Mouse (Mus musculus) MEL (cell line): ENCODE data around the gene Slc5a6. TPM values are rescaled to one million over a fixed set of nuclear protein-coding genes. Genes with fewer than 3 reads are reported as not detected.

Experiments
- DNase-seq: peaks from one replicate; pipeline ENCODE4 v3.0.0; 2011; ENCODE audit warnings: low read depth, low spot score
- H3K27ac ChIP-seq: 2 replicates; pipeline ENCODE4 v1.5.1; 2012; ENCODE audit warnings: low read depth, mild to moderate bottlenecking, control low read depth, low read length, moderate library complexity; ENCODE audit not compliant: control insufficient read depth
- H3K27me3 ChIP-seq, 2 experiments: fragments of 150-350 bp in 1 of 2; sonication (generic) in 1 of 2; 2 replicates each; pipeline ENCODE4 v1.6.1; 2012; ENCODE audit warnings: low read length in 2 of 2, mild to moderate bottlenecking in 2 of 2, improper control_type of control experiment in 1 of 2, moderate library complexity in 1 of 2; ENCODE audit not compliant: insufficient read depth in 2 of 2, control insufficient read depth in 1 of 2
- H3K36me3 ChIP-seq, 2 experiments: 2 replicates each; pipeline ENCODE4 v1.6.1; 2012 to 2014; ENCODE audit warnings: low read length in 2 of 2, improper control_type of control experiment in 1 of 2, inconsistent platforms in 1 of 2, mild to moderate bottlenecking in 1 of 2; ENCODE audit not compliant: insufficient read depth in 2 of 2, control insufficient read depth in 1 of 2
- H3K4me1 ChIP-seq, 2 experiments: fragments of 150-350 bp in 1 of 2; sonication (generic) in 1 of 2; 2 replicates each; pipeline ENCODE4 v1.6.1; 2012; ENCODE audit warnings: low read length in 2 of 2, improper control_type of control experiment in 1 of 2, mild to moderate bottlenecking in 1 of 2; ENCODE audit not compliant: insufficient read depth in 2 of 2, control insufficient read depth in 1 of 2
- H3K4me3 ChIP-seq, 2 experiments: fragments of 150-350 bp in 1 of 2; sonication (generic) in 1 of 2; 2 replicates each; pipeline ENCODE4 v1.5.1; 2012; ENCODE audit warnings: low read depth in 2 of 2, low read length in 2 of 2, mild to moderate bottlenecking in 2 of 2, moderate library complexity in 2 of 2, control low read depth in 1 of 2, improper control_type of control experiment in 1 of 2; ENCODE audit not compliant: control insufficient read depth in 1 of 2, insufficient read depth in 1 of 2
- H3K79me2 ChIP-seq: 2 replicates; pipeline ENCODE4 v1.6.1; 2012; ENCODE audit warnings: mild to moderate bottlenecking, low read length, moderate library complexity; ENCODE audit not compliant: control insufficient read depth, poor library complexity, insufficient read depth
- H3K9ac ChIP-seq: 2 replicates; pipeline ENCODE4 v1.6.1; 2012; ENCODE audit warnings: low read depth, mild to moderate bottlenecking, control low read depth, low read length, moderate library complexity; ENCODE audit not compliant: control insufficient read depth, poor library complexity, severe bottlenecking
- H3K9me3 ChIP-seq: fragments of 150-350 bp; sonication (generic); replicated peaks from 2 replicates; pipeline ENCODE4 v1.6.1; 2012; ENCODE audit warnings: mild to moderate bottlenecking, low read length, improper control_type of control experiment, moderate library complexity; ENCODE audit not compliant: insufficient read depth
- BHLHE40 ChIP-seq: IDR thresholded peaks from 2 replicates; pipeline ENCODE4 v1.6.1; 2012; ENCODE audit warnings: low read depth, mild to moderate bottlenecking, inconsistent platforms, low read length, improper control_type of control experiment, borderline replicate concordance
- CHD1 ChIP-seq: IDR thresholded peaks from 2 replicates; pipeline ENCODE4 v1.6.1; 2012; ENCODE audit warnings: low read depth, mild to moderate bottlenecking, inconsistent platforms, low read length, improper control_type of control experiment
- CHD2 ChIP-seq: IDR thresholded peaks from 2 replicates; pipeline ENCODE4 v1.6.1; 2011; ENCODE audit warnings: low read length, improper control_type of control experiment
- CTCF ChIP-seq, 3 experiments: IDR thresholded peaks in 2 of 3; conservative IDR thresholded peaks in 1 of 3; 2 replicates each; pipeline ENCODE4 v1.5.1; 2011 to 2012; ENCODE audit warnings: low read length in 3 of 3, low read depth in 2 of 3, mild to moderate bottlenecking in 2 of 3, improper control_type of control experiment in 1 of 3, inconsistent platforms in 1 of 3, mixed read lengths in 1 of 3, moderate library complexity in 1 of 3; ENCODE audit not compliant: control insufficient read depth in 1 of 3, insufficient read depth in 1 of 3, poor library complexity in 1 of 3, severe bottlenecking in 1 of 3
- ELF1 ChIP-seq: IDR thresholded peaks from 2 replicates; pipeline ENCODE4 v1.6.1; 2014; ENCODE audit warnings: low read depth, mild to moderate bottlenecking, inconsistent platforms, low read length, improper control_type of control experiment, moderate library complexity
- EP300 ChIP-seq, 2 experiments: IDR thresholded peaks; 2 replicates each; pipeline ENCODE4 v1.6.1; 2011; ENCODE audit warnings: improper control_type of control experiment in 2 of 2, low read length in 2 of 2, low read depth in 1 of 2, mild to moderate bottlenecking in 1 of 2
- ETS1 ChIP-seq: IDR thresholded peaks from 2 replicates; pipeline ENCODE4 v1.6.1; 2012; ENCODE audit warnings: low read depth, mild to moderate bottlenecking, inconsistent platforms, low read length, improper control_type of control experiment, moderate library complexity
- GATA1 ChIP-seq: IDR thresholded peaks from 2 replicates; pipeline ENCODE4 v1.6.1; 2011; ENCODE audit warnings: low read depth, low read length, improper control_type of control experiment
- JUND ChIP-seq: IDR thresholded peaks from 2 replicates; pipeline ENCODE4 v1.6.1; 2011; ENCODE audit warnings: low read depth, mild to moderate bottlenecking, improper control_type of control experiment, low read length
- KAT2A ChIP-seq: conservative IDR thresholded peaks from 2 replicates; pipeline ENCODE4 v1.6.1; 2012; ENCODE audit warnings: low read depth, low read length, improper control_type of control experiment, inconsistent platforms
- MAFK ChIP-seq: IDR thresholded peaks from 2 replicates; pipeline ENCODE4 v1.6.1; 2011; ENCODE audit warnings: low read depth, mild to moderate bottlenecking, low read length, improper control_type of control experiment, borderline replicate concordance
- MAX ChIP-seq: IDR thresholded peaks from 2 replicates; pipeline ENCODE4 v1.6.1; 2011; ENCODE audit warnings: low read length, improper control_type of control experiment
- MXI1 ChIP-seq: IDR thresholded peaks from 2 replicates; pipeline ENCODE4 v1.6.1; 2011; ENCODE audit warnings: mild to moderate bottlenecking, low read depth, low read length, improper control_type of control experiment
- MYC ChIP-seq: IDR thresholded peaks from 2 replicates; pipeline ENCODE4 v1.6.1; 2011; ENCODE audit warnings: low read depth, mild to moderate bottlenecking, low read length, improper control_type of control experiment, moderate library complexity
- NELFE ChIP-seq: IDR thresholded peaks from 2 replicates; pipeline ENCODE4 v1.6.1; 2011; ENCODE audit warnings: low read depth, low read length, improper control_type of control experiment
- NRF1 ChIP-seq: IDR thresholded peaks from 2 replicates; pipeline ENCODE4 v1.6.1; 2014; ENCODE audit warnings: low read depth, mild to moderate bottlenecking, inconsistent platforms, low read length, improper control_type of control experiment, moderate library complexity; ENCODE audit not compliant: poor library complexity, insufficient read depth, severe bottlenecking
- POLR2AphosphoS5 ChIP-seq: IDR thresholded peaks from 2 replicates; pipeline ENCODE4 v1.6.1; 2012; ENCODE audit warnings: low read depth, borderline replicate concordance, mild to moderate bottlenecking, inconsistent platforms, low read length, moderate library complexity, mixed read lengths
- RAD21 ChIP-seq: IDR thresholded peaks from 2 replicates; pipeline ENCODE4 v1.6.1; 2011; ENCODE audit warnings: mild to moderate bottlenecking, low read depth, low read length, improper control_type of control experiment
- SIN3A ChIP-seq: IDR thresholded peaks from 2 replicates; pipeline ENCODE4 v1.6.1; 2012; ENCODE audit warnings: low read length, improper control_type of control experiment, inconsistent platforms
- SMC3 ChIP-seq: IDR thresholded peaks from 2 replicates; pipeline ENCODE4 v1.6.1; 2011; ENCODE audit warnings: low read depth, low read length, improper control_type of control experiment
- TAL1 ChIP-seq: IDR thresholded peaks from 2 replicates; pipeline ENCODE4 v1.6.1; 2012; ENCODE audit warnings: mild to moderate bottlenecking, inconsistent platforms, low read length, moderate library complexity, mixed read lengths
- TCF12 ChIP-seq: IDR thresholded peaks from 2 replicates; pipeline ENCODE4 v1.6.1; 2014; ENCODE audit warnings: low read depth, mild to moderate bottlenecking, inconsistent platforms, low read length, improper control_type of control experiment, moderate library complexity
- UBTF ChIP-seq: IDR thresholded peaks from 2 replicates; pipeline ENCODE4 v1.6.1; 2012; ENCODE audit warnings: low read depth, mild to moderate bottlenecking, inconsistent platforms, low read length, improper control_type of control experiment, moderate library complexity, borderline replicate concordance; ENCODE audit not compliant: insufficient read depth
- ZKSCAN1 ChIP-seq: IDR thresholded peaks from 2 replicates; pipeline ENCODE4 v1.6.1; 2012; ENCODE audit warnings: low read depth, mild to moderate bottlenecking, inconsistent platforms, low read length, improper control_type of control experiment, moderate library complexity
- ZMIZ1 ChIP-seq: IDR thresholded peaks from 2 replicates; pipeline ENCODE4 v1.6.1; 2012; ENCODE audit warnings: low read depth, mild to moderate bottlenecking, inconsistent platforms, low read length, improper control_type of control experiment, moderate library complexity
- polyA plus RNA-seq, 2 experiments: library from polyadenylated mRNA; stranded (reverse) in 1 of 2; unstranded in 1 of 2; fragments of >175 nt in 1 of 2; fragments of >200 nt in 1 of 2; gene quantifications; 2 replicates each; pipeline versions ENCODE4 v1.2.1 to v1.2.4; 2012; ENCODE audit warnings: low replicate concordance in 2 of 2, low read depth in 1 of 2; ENCODE audit not compliant: insufficient read length in 2 of 2, insufficient read depth in 1 of 2, missing spikeins in 1 of 2
- total RNA-seq: library from RNA; depleted of rRNA; stranded (reverse); fragments of 300-350 nt; gene quantifications from 2 replicates; pipeline ENCODE4 v1.2.3, GENCODE M21; 2012

Gene Slc5a6
- total and polyA plus RNA-seq, 3 experiments: 34.5 to 41.7 TPM; not detected in 1

DNA sequence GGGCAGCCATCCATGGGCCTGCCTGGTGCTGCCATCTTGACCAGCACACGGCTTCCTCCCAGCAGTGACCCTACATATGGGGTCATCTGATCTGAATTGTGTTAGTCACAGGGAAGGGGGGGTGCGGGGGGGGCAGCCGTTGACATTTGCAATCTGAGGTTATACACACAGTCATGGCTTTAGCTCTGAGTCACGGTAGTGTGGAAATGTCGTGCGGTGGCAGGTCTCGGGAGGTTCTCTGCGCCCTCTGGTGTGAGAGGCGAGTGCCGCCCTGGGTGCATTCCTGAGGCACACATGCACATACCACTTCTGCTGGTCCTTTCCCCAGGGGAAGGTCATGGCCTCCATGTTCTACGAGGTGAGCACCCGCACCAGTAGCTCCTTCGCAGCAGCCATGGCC, 27.6 kb upstream of the Slc5a6 start:
- Histone ChIP-seq H3K4me1 (no peaks in the 10 kb centered on the region), H3K9ac (no peak overlapping the region), H3K27ac (no peak overlapping the region), H3K36me3 (peaks cover 0 to 7% of the 10 kb centered on the region in 2 experiments; a peak in 2 of 4 replicates), H3K79me2 (no peaks in the 10 kb centered on the region), H3K4me3 (no peak overlapping the region), H3K9me3 (no peaks in the 10 kb centered on the region), H3K27me3 (no peaks in the 10 kb centered on the region)
- TF ChIP-seq UBTF (no peak), TCF12 (no peak), NRF1 (no peak), MXI1 (no peak), NELFE (no peak), TAL1 (no peak), KAT2A (no peak), MAFK (no peak), ZKSCAN1 (no peak), MAX (no peak), ZMIZ1 (no peak), CTCF (IDR thresholded peaks at IDR 0.05 in 2 of 3, conservative IDR thresholded peaks at IDR 0.05 in 1 of 3; ENCODE audit: control insufficient read depth in 1 of 3, insufficient read depth in 1 of 3, low read depth in 2 of 3, low read length in 3 of 3, poor library complexity in 1 of 3, severe bottlenecking in 1 of 3) (no peak), SMC3 (no peak), RAD21 (no peak), POLR2AphosphoS5 (no peak), CHD1 (no peak), ETS1 (no peak), GATA1 (no peak), ELF1 (no peak), EP300 (IDR thresholded peaks at IDR 0.05; ENCODE audit: low read depth in 1 of 2, low read length in 2 of 2) (no peak)
- no peak for DNase-seq

DNA sequence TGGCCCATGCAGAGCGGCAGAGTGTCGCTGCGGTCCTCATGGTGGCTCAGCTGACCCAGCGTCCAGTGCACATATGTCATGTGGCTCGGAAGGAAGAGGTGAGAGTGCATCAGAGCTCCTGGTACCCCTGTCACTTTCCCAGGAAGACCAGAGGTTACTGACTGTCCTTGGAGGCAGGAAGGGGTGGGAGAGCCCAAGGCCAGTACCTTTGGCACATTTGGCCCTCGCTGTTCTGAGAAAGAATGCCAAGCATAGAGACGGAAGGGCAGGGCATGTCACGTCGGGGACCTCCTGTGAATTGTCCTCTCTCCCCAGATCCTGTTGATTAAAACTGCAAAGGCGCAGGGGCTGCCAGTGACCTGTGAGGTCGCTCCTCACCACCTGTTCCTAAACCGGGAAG, 24.5 kb upstream of the Slc5a6 start:
- no peaks in the 10 kb centered on the region for H3K4me1 ChIP-seq
- peaks cover 0 to 13% of the 10 kb centered on the region in 2 experiments; a peak in 2 of 4 replicates for H3K36me3 ChIP-seq
- no peak overlapping the region for H3K9ac ChIP-seq
- H3K27ac ChIP-seq: no peak overlapping the region
- no peak for TF ChIP-seq TAL1
- no peak for TF ChIP-seq BHLHE40
- TF ChIP-seq JUND: no peak
- no peak for TF ChIP-seq RAD21
- no peak for TF ChIP-seq ZKSCAN1
- TF ChIP-seq TCF12: no peak
- no peak for TF ChIP-seq MYC
- TF ChIP-seq SIN3A: no peak
- no peak for TF ChIP-seq CHD2
- DNase-seq: no peak
- H3K79me2 ChIP-seq: no peaks in the 10 kb centered on the region
- no peaks in the 10 kb centered on the region for H3K9me3 ChIP-seq
- H3K27me3 ChIP-seq: no peaks in the 10 kb centered on the region
- no peak overlapping the region for H3K4me3 ChIP-seq
